Comparison of ENCODE assay signal across 15 mouse cellular contexts in genomic region chr9:103702452-103702851, GRCm38 (mm10). TPM values are rescaled to one million over a fixed set of nuclear protein-coding genes. Genes with fewer than 3 reads are reported as not detected.
DNase-seq lines count a peak whose midpoint lies in the region; ATAC-seq and TF ChIP-seq lines count a peak whose summit lies in the region.
"Had no signal": no experiment of that assay in that cellular context is flagged by ENCODE, and none has a peak within 500 bp of the region (broad histone marks: within the 10 kb centered on the region; RNA-seq: fewer than 3 reads in every experiment).

No protein-coding gene starts in this region.

- TF ChIP-seq POLR2A in kidney, adult 2 months (IDR thresholded peaks at IDR 0.05; ENCODE audit: low read depth, low read length), result no peak

- no peak overlapping the region for H3K27ac ChIP-seq in kidney, adult 2 months (ENCODE audit: insufficient read depth, low read depth, low read length)
- H3K27ac ChIP-seq: liver, embryonic 13.5 days had no signal

- ATAC-seq in neutrophil, adult 5-6 weeks (ENCODE audit: extremely low read depth, insufficient number of reproducible peaks, low FRiP score, poor library complexity, severe bottlenecking), result 0 out of 2 replicates have a peak, but pooled peaks have one; percentile 23
- ATAC-seq in inflammation-experienced regulatory T-cells, adult 6 months, result no peak
- ATAC-seq: forebrain, embryonic 16.5 days had no signal

- TF ChIP-seq CTCF in kidney, adult 2 months (conservative IDR thresholded peaks at IDR 0.05; ENCODE audit: insufficient read depth, insufficient read length, low read depth, low read length), result peak; percentile 39

- H3K4me3 ChIP-seq in kidney, adult 2 months (ENCODE audit: insufficient read depth, low read depth, low read length), result no peak overlapping the region
- H3K4me3 ChIP-seq: liver, embryonic 13.5 days; megakaryocyte, embryonic 14.5 days had no signal

- WGBS in kidney, adult 2 months, result 93% methylated on average over 5 of the region's 5 CpGs

- no peak for DNase-seq in kidney, adult 2 months
- DNase-seq in kidney, adult 9 months, result no peak
- peak; percentile 21 for DNase-seq in retina, postnatal 1 day
- no peak for DNase-seq in retina, embryonic 14.5 days (ENCODE audit: low spot score)
- peak; percentile 72 for DNase-seq in R1 (ENCODE audit: low read depth, low spot score)
- DNase-seq in testis, postnatal 10 days (ENCODE audit: low spot score), result no peak
- DNase-seq: cerebellum, postnatal 25 days; heart, adult 11 months; kidney, adult 11 months; liver, embryonic 13.5 days; right cerebral cortex, postnatal 4 days had no signal

- no peaks in the 10 kb centered on the region for H3K27me3 ChIP-seq in kidney, adult 2 months (replicated peaks; ENCODE audit: control insufficient read depth, insufficient read depth, low read length)
- H3K27me3 ChIP-seq: liver, embryonic 13.5 days; megakaryocyte, embryonic 14.5 days had no signal

- H3K36me3 ChIP-seq in kidney, adult 2 months (ENCODE audit: control insufficient read depth, insufficient read depth, low read length), result no peaks in the 10 kb centered on the region
- H3K36me3 ChIP-seq: liver, embryonic 13.5 days had no signal

- H3K4me1 ChIP-seq in kidney, adult 2 months (ENCODE audit: control insufficient read depth, insufficient read depth, low read length), result peaks cover 6% of the 10 kb centered on the region; the same call in 1 of the 2 replicates
- H3K4me1 ChIP-seq: liver, embryonic 13.5 days; megakaryocyte, embryonic 14.5 days had no signal

RNA-seq across cellular contexts. Expression of gene Tmem108, which starts 59.2 kb away (rescaled TPM):
- 6.9 and 7.1 TPM in 2 replicates for polyA plus RNA-seq in kidney, adult 2 months (2012; rRNA removed)
- total RNA-seq in neutrophil, adult 5-6 weeks (2017), result 3.4 and 4.2 TPM in 2 replicates
- polyA plus RNA-seq in inflammation-experienced regulatory T-cells, adult 6 months (2017; shearing (Covaris generic)), result 1 to 10 TPM in 1 of 3 experiments, under 1 TPM in 1, not detected in 1; 0.69 to 1.8 TPM

Comparison
In these comparisons a context has a peak if more than half of its experiments do, and no peak if none do; other contexts are left out.
1. DNase-seq: peak in retina, postnatal 1 day (single experiment) and R1 (single experiment); none in kidney, adult 2 months (single experiment), kidney, adult 9 months (single experiment), retina, embryonic 14.5 days (single experiment) and testis, postnatal 10 days (single experiment).